Mouse (Mus musculus) brown adipose tissue, adult 24 weeks (tissue): Measurements from ENCODE around the gene Egfem1. TPM values are rescaled to one million over a fixed set of nuclear protein-coding genes. Genes with fewer than 3 reads are reported as not detected.

Experiments
- H3K27ac ChIP-seq: fragments of 200-500 bp; replicated peaks from 2 replicates; pipeline ENCODE4 v1.5.1; 2012; ENCODE audit warnings: low read depth, mild to moderate bottlenecking, low read length
- H3K4me1 ChIP-seq: fragments of 200-500 bp; 2 replicates; pipeline ENCODE4 v1.6.1; 2012; ENCODE audit warnings: low read length, mixed read lengths; ENCODE audit not compliant: control insufficient read depth, insufficient read depth, insufficient read length
- H3K4me3 ChIP-seq: fragments of 200-500 bp; 2 replicates; pipeline ENCODE4 v1.5.1; 2012; ENCODE audit warnings: low read depth, mild to moderate bottlenecking, low read length, moderate library complexity; ENCODE audit not compliant: insufficient read depth
- polyA plus RNA-seq: library from polyadenylated mRNA; stranded (reverse); fragments of >200 nt; gene quantifications from 2 replicates; pipeline ENCODE4 v1.2.4, GENCODE M21; 2012; ENCODE audit not compliant: missing spikeins, insufficient read depth, insufficient read length

Gene Egfem1
- polyA plus RNA-seq, 1 experiment = not detected

- Histone ChIP-seq H3K27ac (no peak overlapping the region), H3K4me1 (no peaks in the 10 kb centered on the region), H3K4me3 (no peak overlapping the region)
Observed at GRCm38 (mm10) chr3:29184486-29185241, 102.8 kb downstream of the Egfem1 start.

GRCm38 (mm10) chr3:29190263-29190662 lies 108.4 kb downstream of the Egfem1 start:
- H3K4me3 ChIP-seq = no peak overlapping the region
- no peak overlapping the region for H3K27ac ChIP-seq
- no peaks in the 10 kb centered on the region for H3K4me1 ChIP-seq

GRCm38 (mm10) chr3:29197727-29198512 lies 116.1 kb downstream of the Egfem1 start:
- no peaks in the 10 kb centered on the region for H3K4me1 ChIP-seq
- H3K4me3 ChIP-seq = no peak overlapping the region
- H3K27ac ChIP-seq = no peak overlapping the region

GRCm38 (mm10) chr3:29200601-29201000 lies 118.8 kb downstream of the Egfem1 start:
- no peak overlapping the region for H3K27ac ChIP-seq
- no peaks in the 10 kb centered on the region for H3K4me1 ChIP-seq
- H3K4me3 ChIP-seq = no peak overlapping the region

- Histone ChIP-seq H3K27ac (no peak overlapping the region), H3K4me3 (no peak overlapping the region), H3K4me1 (no peaks in the 10 kb centered on the region)
Observed at GRCm38 (mm10) chr3:29202536-29202935, 120.7 kb downstream of the Egfem1 start.

GRCm38 (mm10) chr3:29222414-29222813 lies 140.6 kb downstream of the Egfem1 start:
- Histone ChIP-seq H3K4me3 (no peak overlapping the region), H3K4me1 (no peaks in the 10 kb centered on the region), H3K27ac (no peak overlapping the region)

GRCm38 (mm10) chr3:29229712-29230111 lies 147.9 kb downstream of the Egfem1 start:
- Histone ChIP-seq H3K27ac (no peak overlapping the region), H3K4me1 (no peaks in the 10 kb centered on the region), H3K4me3 (no peak overlapping the region)

- Histone ChIP-seq H3K4me1 (no peaks in the 10 kb centered on the region), H3K4me3 (no peak overlapping the region), H3K27ac (no peak overlapping the region)
Observed at GRCm38 (mm10) chr3:29235477-29235876, 153.7 kb downstream of the Egfem1 start.

GRCm38 (mm10) chr3:29236517-29236916 lies 154.7 kb downstream of the Egfem1 start:
- Histone ChIP-seq H3K4me3 (no peak overlapping the region), H3K4me1 (no peaks in the 10 kb centered on the region), H3K27ac (no peak overlapping the region)

GRCm38 (mm10) chr3:29243600-29243999 lies 161.8 kb downstream of the Egfem1 start:
- no peak overlapping the region for H3K27ac ChIP-seq

GRCm38 (mm10) chr3:29291633-29292032 lies 209.8 kb downstream of the Egfem1 start:
- Histone ChIP-seq H3K27ac (no peak overlapping the region), H3K4me3 (no peak overlapping the region), H3K4me1 (no peaks in the 10 kb centered on the region)

More at GRCm38 (mm10) chr3:29243600-29243999, 161.8 kb downstream of the Egfem1 start:
- Histone ChIP-seq H3K4me1 (no peaks in the 10 kb centered on the region), H3K4me3 (no peak overlapping the region)

- H3K4me3 ChIP-seq = no peak overlapping the region
- H3K27ac ChIP-seq = no peak overlapping the region
- no peaks in the 10 kb centered on the region for H3K4me1 ChIP-seq
Observed at GRCm38 (mm10) chr3:29292251-29292650, 210.4 kb downstream of the Egfem1 start.

- Histone ChIP-seq H3K4me1 (no peaks in the 10 kb centered on the region), H3K27ac (no peak overlapping the region), H3K4me3 (no peak overlapping the region)
Observed at GRCm38 (mm10) chr3:29293230-29293629, 211.4 kb downstream of the Egfem1 start.

GRCm38 (mm10) chr3:29342223-29342791 lies 260.5 kb downstream of the Egfem1 start:
- Histone ChIP-seq H3K4me1 (no peaks in the 10 kb centered on the region), H3K4me3 (no peak overlapping the region), H3K27ac (no peak overlapping the region)

- Histone ChIP-seq H3K4me1 (no peaks in the 10 kb centered on the region), H3K4me3 (no peak overlapping the region), H3K27ac (no peak overlapping the region)
Observed at GRCm38 (mm10) chr3:29345805-29346204, 264.0 kb downstream of the Egfem1 start.
